Mouse (Mus musculus): ENCODE results near the gene Scube1.

GRCm38 (mm10) chr15:83634076-83634475 is 90.7 kb downstream of the Scube1 start:
- peak; percentile 67 for TF ChIP-seq CTCF (IDR thresholded peaks at IDR 0.05; ENCODE audit: low read depth)
- TF ChIP-seq EP300 (IDR thresholded peaks at IDR 0.05; ENCODE audit: low read depth) = no peak

Measured in liver, postnatal 0 days (tissue).